Mouse (Mus musculus) lung, adult 10 weeks (tissue): Measurements from ENCODE around the gene Atp4a. TPM values are rescaled to one million over a fixed set of nuclear protein-coding genes. Genes with fewer than 3 reads are reported as not detected.

Experiments
- polyA plus RNA-seq: library from polyadenylated mRNA; stranded (reverse); fragments of 350-450 nt; fragmentation: Illumina TruSeq; extraction: RNeasy Lipid Tissue Mini Kit (QIAGEN cat#74804); gene quantifications from one replicate; pipeline ENCODE4 v1.2.3, GENCODE M21; 2014; ENCODE audit warnings: low read depth, low replicate concordance; ENCODE audit not compliant: insufficient read depth

Atp4a gene
- not detected for polyA plus RNA-seq

GRCm38 (mm10) chr7:30711942-30712341 lies at the start of gene Atp4a:
TSS of gene Atp4a (plus strand) at chr7:30712209.

GRCm38 (mm10) chr7:30664529-30665200 lies 47.3 kb upstream of the Atp4a start, which contains the start of gene Haus5:
TSS of gene Haus5 (minus strand) at chr7:30664994.

GRCm38 (mm10) chr7:30671480-30671879 lies 40.5 kb upstream of the Atp4a start, which contains the start of gene Pmis2:
TSS of gene Pmis2 (minus strand) at chr7:30671605.

GRCm38 (mm10) chr7:30698589-30698988 lies 13.4 kb upstream of the Atp4a start, which contains the start of gene 2200002J24Rik:
TSS of gene 2200002J24Rik (plus strand) at chr7:30698926.

GRCm38 (mm10) chr7:30729396-30730063 lies 17.5 kb downstream of the Atp4a start, which contains the start of gene Tmem147:
TSS of gene Tmem147 (minus strand) at chr7:30729540.

GRCm38 (mm10) chr7:30743617-30744016 lies 31.6 kb downstream of the Atp4a start, which contains the start of gene Gapdhs:
TSS of gene Gapdhs (minus strand) at chr7:30743681.

GRCm38 (mm10) chr7:30751086-30751669 lies 39.2 kb downstream of the Atp4a start, which contains the start of gene Sbsn:
TSS of gene Sbsn (plus strand) at chr7:30751471.

GRCm38 (mm10) chr7:30763456-30763855 lies 51.4 kb downstream of the Atp4a start, which contains the start of gene Dmkn:
TSS of gene Dmkn (plus strand) at chr7:30763756.

Other genes starting within 250 kb of the Atp4a start
- gene Prodh2, start 218.6 kb upstream of the Atp4a start, polyA plus RNA-seq = not detected
- 1.8 TPM for gene Arhgap33, start 177.1 kb upstream of the Atp4a start, polyA plus RNA-seq
- gene Hspb6, start 160.0 kb upstream of the Atp4a start, polyA plus RNA-seq = 15.7 TPM
- 3.8 TPM for gene Proser3, start 159.9 kb upstream of the Atp4a start, polyA plus RNA-seq
- 24.8 TPM for gene Lin37, start 152.4 kb upstream of the Atp4a start, polyA plus RNA-seq
- gene U2af1l4, start 148.9 kb upstream of the Atp4a start, polyA plus RNA-seq = 48.6 TPM
- 3.4 TPM for gene Gm49396, start 148.9 kb upstream of the Atp4a start, polyA plus RNA-seq
- gene Psenen, start 148.6 kb upstream of the Atp4a start, polyA plus RNA-seq = 190 TPM
- 8.4 TPM for gene Igflr1, start 146.8 kb upstream of the Atp4a start, polyA plus RNA-seq
- 8.2 TPM for gene Kmt2b, start 123.5 kb upstream of the Atp4a start, polyA plus RNA-seq
- gene Zbtb32, start 113.3 kb upstream of the Atp4a start, polyA plus RNA-seq = 2.5 TPM
- 2.1 TPM for gene Upk1a, start 99.4 kb upstream of the Atp4a start, polyA plus RNA-seq
- 694 TPM for gene Cox6b1, start 86.1 kb upstream of the Atp4a start, polyA plus RNA-seq
- not detected for gene Etv2, start 76.4 kb upstream of the Atp4a start, polyA plus RNA-seq
- 62.6 TPM for gene Rbm42, start 61.9 kb upstream of the Atp4a start, polyA plus RNA-seq
- 7.4 TPM for gene Haus5, start 47.2 kb upstream of the Atp4a start, polyA plus RNA-seq
- not detected for gene Pmis2, start 40.6 kb upstream of the Atp4a start, polyA plus RNA-seq
- not detected for gene 2200002J24Rik, start 13.3 kb upstream of the Atp4a start, polyA plus RNA-seq
- gene Tmem147, start 17.3 kb downstream of the Atp4a start, polyA plus RNA-seq = 100 TPM
- gene Gapdhs, start 31.5 kb downstream of the Atp4a start, polyA plus RNA-seq = not detected
- 17.0 TPM for gene Sbsn, start 39.3 kb downstream of the Atp4a start, polyA plus RNA-seq
- 66.8 TPM for gene Dmkn, start 51.5 kb downstream of the Atp4a start, polyA plus RNA-seq
- gene Krtdap, start 75.7 kb downstream of the Atp4a start, polyA plus RNA-seq = not detected
- 1.6 TPM for gene Ffar2, start 111.6 kb downstream of the Atp4a start, polyA plus RNA-seq
- gene Ffar3, start 144.0 kb downstream of the Atp4a start, polyA plus RNA-seq = not detected
- 0.51 TPM for gene Ffar1, start 149.4 kb downstream of the Atp4a start, polyA plus RNA-seq
- gene Cd22, start 168.1 kb downstream of the Atp4a start, polyA plus RNA-seq = 9.9 TPM
- gene Mag, start 202.7 kb downstream of the Atp4a start, polyA plus RNA-seq = 1.6 TPM
- 0.86 TPM for gene Hamp2, start 212.5 kb downstream of the Atp4a start, polyA plus RNA-seq
- 32.5 TPM for gene Hamp, start 231.8 kb downstream of the Atp4a start, polyA plus RNA-seq
- 69.5 TPM for gene Usf2, start 244.6 kb downstream of the Atp4a start, polyA plus RNA-seq